Mouse (Mus musculus) left cerebral cortex, postnatal 14 days (tissue): ENCODE results near the gene Hsp90aa1. TPM values are rescaled to one million over a fixed set of nuclear protein-coding genes. Genes with fewer than 3 reads are reported as not detected.
"Not testable (repeated sequence)": the region's sequence is repeated elsewhere in the genome, so short reads cannot be mapped to it uniquely, and the experiment has no call there.

Experiments
- DNase-seq, 2 experiments: peaks; one replicate each; pipeline ENCODE4 v3.0.0; 2021 to 2022; ENCODE audit warnings: low spot score in 2 of 2, mixed read lengths in 1 of 2
- intact Hi-C: fragments of 180-260 bp; cut with DNase I; formaldehyde crosslinking; loops from one replicate; pipeline ENCODE4 v1.15.1; 2025
- long read RNA-seq, 2 experiments: library from polyadenylated mRNA; stranded (forward); transcript quantifications; one replicate each; pipeline ENCODE4 v2.0.0; 2021
- total RNA-seq, 2 experiments: library from RNA; stranded (reverse); gene quantifications; 2 replicates each; pipeline ENCODE4 v1.2.3; 2021

Hsp90aa1 gene
- 100 to 1,000 TPM; 953 to 962 TPM for total RNA-seq
- long read RNA-seq, experiment 1, transcript Hsp90aa1-202 (11 exons, 3,281 nt), result major isoform, 484 of 692 reads
- long read RNA-seq, experiment 1, partial matches to known transcripts, result 135 of 692 reads
- long read RNA-seq, experiment 1, other reads (novel, unspliced or antisense), result 70 of 692 reads
- long read RNA-seq, experiment 2, transcript Hsp90aa1-202 (11 exons, 3,281 nt), result major isoform, 347 of 506 reads
- long read RNA-seq, experiment 2, partial matches to known transcripts, result 124 of 506 reads
- long read RNA-seq, experiment 2, other reads (novel, unspliced or antisense), result 35 of 506 reads

DNA sequence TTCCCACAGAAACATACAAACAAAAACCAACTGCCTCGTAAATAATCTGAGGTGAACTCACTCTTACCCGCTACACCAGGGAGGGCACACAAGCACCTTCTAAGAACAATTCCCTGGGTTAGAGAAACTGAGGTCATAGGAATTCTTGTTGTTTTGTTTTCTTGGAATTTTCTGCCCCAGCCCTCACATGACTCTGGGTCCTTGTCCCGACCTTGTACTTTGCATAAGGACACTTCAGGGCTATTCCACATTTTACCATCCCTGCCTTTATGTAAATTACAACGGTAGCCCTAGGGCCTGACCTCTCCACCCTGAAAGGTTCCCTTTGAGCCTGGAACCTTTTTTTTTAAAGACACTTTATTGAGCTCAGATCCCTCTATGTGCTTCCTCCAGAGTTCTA, at the start of gene Hsp90aa1:
Gene Hsp90aa1 (minus strand): TSS at position 173 of the 400 bp plus-strand sequence.
- intact Hi-C loops, result loop anchor here (5.0 kb wide), 1 partner anchor 285 kb away; no protein-coding TSS in a partner anchor

DNA sequence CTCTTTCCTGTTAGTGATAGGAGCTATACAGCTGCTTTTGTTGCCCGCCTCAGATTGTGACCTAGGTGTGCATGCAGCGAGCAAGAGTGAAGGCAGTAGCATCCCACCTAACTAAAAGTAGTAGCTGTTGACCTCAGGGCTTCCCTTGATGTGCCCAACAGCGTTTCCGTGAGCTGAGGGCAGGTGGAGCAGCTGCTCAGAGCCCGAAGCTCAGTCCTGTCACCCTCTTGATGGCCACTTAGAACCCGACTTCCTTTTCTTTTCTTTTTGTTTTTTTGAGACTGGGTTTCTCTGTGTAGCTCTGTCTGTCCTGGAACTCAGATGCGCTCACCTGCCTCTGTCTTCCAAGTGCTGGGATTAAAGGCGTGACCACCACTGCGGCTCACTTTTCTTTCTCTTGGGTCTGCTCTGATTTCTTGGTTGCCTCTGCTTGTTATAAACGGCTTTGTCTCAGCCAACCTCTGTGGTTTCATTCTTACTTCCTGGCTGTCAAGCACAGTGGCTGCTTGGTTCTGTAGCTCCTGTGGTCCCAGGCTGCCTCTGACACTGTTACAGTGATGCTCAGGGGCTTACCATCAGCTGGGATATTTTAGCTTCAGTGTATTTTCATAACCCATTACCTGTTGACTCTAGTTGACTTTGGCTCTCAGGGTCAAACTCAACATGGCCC, 48.4 kb upstream of the Hsp90aa1 start:
- intact Hi-C loops, result no loop called here
- DNase-seq, result no peak

More for the DNA sequence above, at the start of gene Hsp90aa1:
- DNase-seq, result no peak

DNA sequence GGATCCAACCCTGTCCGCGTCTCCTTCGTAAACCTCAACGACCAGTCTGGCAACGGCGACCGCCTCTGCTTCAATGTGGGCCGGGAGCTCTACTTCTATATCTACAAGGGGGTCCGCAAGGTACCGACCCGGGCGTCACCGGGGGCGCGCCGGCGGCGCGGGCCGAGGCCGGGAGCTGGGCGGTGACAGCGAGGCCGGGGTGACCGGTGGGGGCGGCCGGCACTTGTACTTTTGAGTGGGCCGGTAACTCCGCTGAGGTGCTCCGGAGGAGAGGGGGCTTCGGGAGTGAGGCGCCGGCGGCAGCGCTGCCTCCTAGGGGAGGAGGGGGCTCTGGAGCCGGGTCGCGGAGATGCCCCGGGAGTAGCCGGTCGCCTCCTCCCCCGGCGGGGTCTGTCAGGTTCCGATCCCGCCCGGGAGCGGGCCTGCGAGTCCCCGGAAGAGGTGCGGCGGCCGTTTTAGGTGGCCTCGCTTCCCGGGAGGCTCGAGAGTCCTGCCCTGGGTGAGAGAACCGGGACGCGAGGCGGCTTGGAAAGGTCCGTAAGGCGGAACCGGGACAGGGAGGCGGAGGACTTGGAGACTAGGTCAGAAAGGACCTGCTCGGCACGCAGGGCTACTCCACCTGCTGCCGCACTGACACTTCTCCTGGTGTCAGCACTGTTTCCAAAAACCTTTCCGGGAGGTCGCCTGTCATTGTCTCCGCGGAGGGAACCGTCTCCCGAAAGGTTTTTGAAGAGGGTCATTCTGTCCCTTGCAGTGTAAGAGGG, 35.8 kb upstream of the Hsp90aa1 start:
- intact Hi-C loops, result loop anchor here (5.0 kb wide), 1 partner anchor 104 kb away; the partner anchor contains the start of gene Mok
- peak in 1 of 2 experiments; percentile 10 for DNase-seq

DNA sequence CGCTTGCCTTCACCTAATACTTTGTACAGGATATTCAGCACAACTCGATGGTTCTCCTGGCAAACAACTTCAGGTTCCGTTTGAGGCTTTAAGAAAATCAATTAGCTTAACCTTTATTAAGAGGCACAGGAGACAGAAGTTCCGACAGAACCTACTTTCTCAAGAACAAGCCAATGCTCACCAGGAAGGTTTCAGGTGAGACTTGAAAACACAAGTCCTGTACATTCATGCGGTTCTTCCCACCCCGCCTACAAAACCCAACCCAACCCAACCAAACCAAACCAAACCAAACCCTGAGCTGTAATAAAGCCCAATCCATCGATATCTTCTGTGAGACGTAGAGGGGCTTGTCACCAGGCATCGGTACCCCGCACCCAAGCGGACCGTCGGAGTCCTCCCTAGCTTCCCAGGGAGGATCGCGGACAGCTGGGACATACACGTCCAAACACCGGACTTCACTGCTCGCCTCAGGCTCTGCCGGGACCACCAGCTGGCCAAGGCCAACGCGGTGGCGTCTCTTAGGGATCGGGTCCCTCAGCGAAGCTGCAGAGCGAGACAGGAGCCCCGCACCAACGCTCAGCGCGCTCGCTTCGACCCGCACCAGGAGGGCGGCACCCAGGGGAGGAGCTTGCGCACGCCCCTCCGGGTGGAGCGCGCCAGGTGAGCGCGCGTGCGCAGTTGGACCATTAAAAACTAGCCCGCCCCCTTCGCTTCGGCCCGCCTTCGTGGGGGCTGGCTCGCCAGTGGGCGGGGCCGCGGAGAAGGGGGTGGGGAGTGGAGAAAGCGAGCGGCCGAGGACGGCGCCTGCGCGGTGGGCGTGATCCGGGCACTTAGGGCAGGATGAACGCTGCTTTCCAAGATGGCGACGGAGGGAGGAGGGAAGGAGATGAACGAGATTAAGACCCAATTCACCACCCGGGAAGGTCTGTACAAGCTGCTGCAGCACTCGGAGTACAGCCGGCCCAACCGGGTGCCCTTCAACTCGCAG, 34.9 kb upstream of the Hsp90aa1 start, which contains the start of gene Wdr20:
Gene Wdr20 (plus strand): TSS at position 775 of the 988 bp plus-strand sequence.
- intact Hi-C loops, result loop anchor here (5.0 kb wide), 1 partner anchor 105 kb away; the partner anchor contains the start of gene Mok
- DNase-seq, result peak; percentile 97 to 99

DNA sequence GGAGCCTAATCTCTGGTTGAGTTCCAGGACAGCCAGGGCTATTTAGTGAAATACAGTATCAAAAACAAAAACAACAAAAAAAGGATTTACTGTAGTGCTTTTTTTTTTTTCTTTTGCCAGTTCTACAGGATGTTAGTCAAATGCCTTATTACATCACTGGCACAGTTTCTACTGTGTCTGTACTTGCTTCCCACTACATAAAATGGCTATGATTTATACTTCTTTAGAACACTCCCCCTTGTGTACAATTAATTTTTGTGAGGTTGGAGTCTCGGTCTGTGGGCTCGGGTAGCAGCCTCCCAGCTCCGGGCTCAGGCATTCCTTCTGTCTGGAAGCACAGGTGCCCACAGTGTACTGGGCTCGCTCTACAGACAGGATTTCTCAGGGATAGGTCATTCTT, 34.1 kb upstream of the Hsp90aa1 start:
- no peak for DNase-seq
- intact Hi-C loops, result loop anchor here (5.0 kb wide), 1 partner anchor 106 kb away; the partner anchor contains the start of gene Mok

DNA sequence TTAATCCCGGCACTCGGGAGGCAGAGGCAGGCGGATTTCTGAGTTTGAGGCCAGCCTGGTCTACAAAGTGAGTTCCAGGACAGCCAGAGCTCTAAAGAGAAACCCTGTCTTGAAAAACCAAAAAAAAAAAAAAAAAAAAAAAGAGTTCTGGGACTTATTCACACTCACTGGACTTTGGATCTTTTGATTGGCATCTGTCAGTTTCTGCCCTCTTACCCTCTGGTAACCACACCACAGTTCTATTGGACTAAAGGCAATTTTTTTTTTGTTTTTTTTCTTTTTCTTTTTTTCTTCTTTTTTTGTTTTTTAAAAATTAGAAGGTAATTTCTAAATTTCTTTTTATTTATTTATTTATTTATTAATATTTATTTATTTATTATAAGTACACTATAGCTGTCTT, 30.7 kb upstream of the Hsp90aa1 start:
- DNase-seq, intact Hi-C loops: not testable (repeated sequence)

DNA sequence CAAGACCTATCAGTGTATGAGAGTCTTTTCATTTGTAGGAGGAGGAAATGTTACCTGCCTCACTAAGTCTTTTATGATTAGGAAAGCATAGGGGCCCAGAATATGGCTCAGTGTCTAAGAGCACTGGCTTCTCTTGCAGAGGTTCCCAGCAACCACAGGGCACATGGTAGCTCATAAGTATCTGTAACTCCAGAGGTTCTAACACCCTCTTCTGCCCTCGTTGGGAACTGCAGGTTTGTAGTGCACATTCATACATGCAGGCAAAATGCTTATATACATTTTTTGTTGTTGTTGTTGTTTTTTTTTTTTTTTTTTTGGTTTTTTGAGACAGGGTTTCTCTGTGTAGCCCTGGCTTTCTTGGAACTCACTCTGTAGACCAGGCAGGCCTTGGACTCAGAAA, 23.9 kb upstream of the Hsp90aa1 start:
- intact Hi-C loops, result no loop called here
- DNase-seq, result no peak

DNA sequence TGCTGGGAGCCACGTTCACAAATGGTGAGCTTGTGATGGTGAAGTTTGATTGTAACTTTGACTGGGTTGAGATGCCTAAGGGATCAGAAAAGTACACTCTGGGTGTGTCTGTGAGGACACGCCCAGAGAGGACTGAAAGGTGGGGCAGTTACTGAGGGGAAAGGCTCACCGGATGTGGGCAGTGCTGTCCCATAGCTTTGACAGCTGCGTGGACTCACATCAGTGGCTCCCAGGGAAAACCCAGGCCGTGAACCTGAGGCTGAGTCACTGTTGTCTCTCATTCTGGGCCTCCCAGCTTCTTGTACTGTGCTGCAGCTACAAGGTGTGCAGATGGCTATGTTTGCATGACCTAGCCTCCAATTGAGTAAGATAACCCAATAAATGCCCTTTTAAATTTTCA, 23.0 kb upstream of the Hsp90aa1 start:
- DNase-seq, result no peak
- intact Hi-C loops, result no loop called here

DNA sequence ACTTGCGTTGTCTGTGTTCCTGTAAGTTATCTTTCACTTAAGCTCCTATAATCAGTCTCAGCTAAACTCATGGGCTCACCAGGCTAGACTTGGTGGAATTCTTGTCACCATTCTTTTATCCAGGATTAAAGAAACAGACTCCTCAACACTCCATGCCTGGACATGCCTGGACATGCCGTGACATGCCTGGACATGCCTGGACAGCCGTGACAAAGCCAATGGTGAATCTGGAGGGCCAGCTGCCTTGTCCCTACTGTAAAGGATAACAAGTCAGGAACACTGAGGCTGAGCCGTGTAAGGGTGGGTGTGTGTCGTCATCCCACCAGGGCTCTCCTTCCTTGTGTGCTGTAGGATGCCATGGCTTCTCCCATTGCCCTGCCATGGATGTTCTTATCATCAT, 22.5 kb upstream of the Hsp90aa1 start:
- no peak for DNase-seq
- intact Hi-C loops, result no loop called here

DNA sequence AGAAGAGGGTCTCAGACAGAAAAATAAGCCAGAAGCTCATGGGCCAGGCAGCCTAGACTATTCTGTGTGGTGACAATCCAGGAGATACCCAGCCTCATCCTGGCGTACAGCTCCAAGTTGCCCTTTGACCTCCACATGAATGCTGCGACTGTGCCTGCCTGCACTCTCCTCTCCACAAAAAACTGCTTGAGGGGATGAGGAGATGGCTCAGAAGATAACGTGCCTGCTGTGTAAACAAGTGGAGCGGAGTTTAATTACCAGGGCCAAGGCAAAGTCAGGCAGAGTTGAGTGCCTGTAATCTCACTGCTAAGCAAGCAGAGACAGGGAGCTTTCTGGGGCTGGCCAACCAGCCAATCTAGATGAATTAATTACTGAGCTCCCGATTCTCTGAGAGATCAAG, 13.5 kb upstream of the Hsp90aa1 start:
- intact Hi-C loops, result no loop called here
- DNase-seq, result no peak

DNA sequence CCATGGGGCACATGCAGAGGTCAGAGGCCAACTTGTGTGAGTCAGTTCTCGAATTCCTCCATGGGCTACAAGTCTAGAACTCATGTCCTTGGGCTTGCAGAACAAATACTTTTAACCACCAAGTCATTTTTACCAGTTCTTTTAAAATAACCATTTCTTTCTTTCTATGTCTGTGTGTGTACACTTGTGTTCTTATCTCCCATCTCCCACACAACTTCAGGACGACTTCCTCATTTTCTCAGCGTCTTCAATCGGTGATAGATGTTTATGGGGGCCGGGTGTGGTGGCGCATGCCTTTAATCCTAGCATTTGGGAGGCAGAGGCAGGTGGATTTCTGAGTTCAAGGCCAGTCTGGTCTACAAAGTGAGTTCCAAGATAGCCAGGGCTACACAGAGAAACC, 11.7 kb upstream of the Hsp90aa1 start:
- no peak for DNase-seq
- intact Hi-C loops, result no loop called here

DNA sequence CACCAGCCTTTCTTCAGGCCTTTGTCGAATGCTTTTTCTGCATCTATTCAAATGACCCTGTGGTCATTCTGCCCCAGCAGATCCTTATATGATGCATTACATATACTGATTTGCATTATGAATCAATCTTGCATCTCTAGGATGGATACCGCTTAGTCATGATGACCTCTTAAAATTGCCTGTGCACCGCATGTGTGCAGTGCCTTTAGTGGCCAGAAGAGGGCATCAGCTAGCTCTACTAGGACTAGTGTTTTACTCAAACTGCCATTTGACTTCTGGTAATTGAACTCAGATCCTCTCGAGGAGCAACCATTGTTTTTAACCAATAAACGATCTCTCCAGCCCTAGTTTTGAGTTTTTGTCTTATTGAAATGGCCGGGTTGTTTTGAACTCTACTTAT, 11.3 kb upstream of the Hsp90aa1 start:
- DNase-seq, result no peak
- intact Hi-C loops, result no loop called here

DNA sequence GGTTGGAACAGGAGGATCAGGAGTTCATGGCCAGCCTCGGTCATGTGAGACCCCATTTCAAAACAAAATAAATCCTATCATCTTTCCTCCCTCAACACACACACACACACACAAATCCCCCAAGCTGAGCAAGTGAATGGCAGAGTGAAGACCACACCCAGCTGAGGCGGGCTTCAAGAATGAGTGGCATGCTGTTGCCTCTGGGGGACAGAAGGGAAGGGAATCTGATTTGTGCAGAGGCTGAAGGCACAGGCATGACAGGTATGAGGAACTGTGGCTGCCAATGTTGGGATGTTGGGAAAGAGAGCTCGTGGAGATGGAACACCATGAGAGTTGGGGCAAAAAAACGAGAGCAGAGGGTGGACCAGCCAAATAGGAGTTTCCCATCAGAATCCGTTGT, 8.7 kb upstream of the Hsp90aa1 start:
- DNase-seq, result no peak
- intact Hi-C loops, result no loop called here

DNA sequence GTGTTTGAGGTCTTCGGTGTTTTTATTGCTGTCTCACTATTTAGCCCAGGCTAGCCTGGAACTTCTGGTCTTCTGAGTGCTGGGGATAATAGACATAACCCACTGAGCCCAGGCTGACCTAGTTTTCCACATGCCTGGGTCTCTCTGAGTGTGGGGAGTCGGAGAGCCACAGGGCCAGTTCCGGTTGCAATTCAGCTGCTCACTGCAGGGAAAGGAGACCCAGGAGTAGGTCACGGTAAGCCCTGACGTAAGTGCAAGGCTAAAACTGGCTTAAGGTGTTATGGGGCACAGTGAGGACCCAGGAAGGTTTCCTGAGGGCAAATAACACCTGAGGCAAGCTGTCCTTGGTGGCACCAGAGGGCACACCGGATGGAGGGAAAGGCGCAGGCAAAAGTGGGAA, 4.9 kb upstream of the Hsp90aa1 start:
- DNase-seq, result no peak
- intact Hi-C loops, result no loop called here

DNA sequence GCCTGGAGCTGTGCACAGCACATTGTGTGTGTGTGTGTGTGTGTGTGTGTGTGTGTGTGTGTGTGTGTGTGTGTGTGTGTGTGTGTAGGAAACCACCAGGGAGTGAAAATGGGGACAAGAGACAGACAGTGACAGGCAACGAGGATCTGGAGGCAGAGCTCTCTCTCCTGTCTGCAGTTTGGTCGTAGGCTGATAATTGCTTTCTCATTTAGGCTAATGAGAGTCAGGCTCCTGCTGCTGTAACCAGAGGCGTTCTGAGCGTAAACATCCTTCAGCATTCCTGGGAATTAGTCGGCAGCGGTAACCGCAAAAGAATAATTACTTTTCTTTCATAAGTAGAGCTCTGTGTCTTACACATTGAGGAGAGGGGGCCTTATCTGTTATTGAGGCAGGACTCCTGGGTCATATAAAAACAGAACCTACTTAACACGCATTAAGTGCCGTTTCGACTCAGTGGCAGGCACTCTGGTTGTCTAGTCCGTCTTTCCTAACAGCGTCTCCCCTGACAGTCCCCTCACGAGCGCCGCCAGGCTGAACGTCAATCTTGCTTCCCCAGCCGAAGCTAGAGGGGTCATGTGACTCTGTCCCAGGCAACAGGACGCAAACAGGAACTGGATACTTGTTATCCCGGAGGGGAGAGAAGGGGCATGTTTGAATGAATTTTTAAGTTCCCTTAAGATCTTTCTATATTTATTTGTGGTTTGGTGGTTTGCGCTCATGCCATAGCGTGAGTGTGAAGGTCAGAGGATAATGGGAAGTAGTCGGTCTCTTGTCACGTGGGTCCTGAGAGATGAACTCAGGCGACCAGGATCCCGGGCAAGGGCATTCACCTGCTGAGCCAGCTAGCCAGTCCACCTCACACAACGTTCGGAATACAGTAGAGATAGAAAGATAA, 4.1 kb upstream of the Hsp90aa1 start:
- DNase-seq, result peak in 1 of 2 experiments; percentile 23

DNA sequence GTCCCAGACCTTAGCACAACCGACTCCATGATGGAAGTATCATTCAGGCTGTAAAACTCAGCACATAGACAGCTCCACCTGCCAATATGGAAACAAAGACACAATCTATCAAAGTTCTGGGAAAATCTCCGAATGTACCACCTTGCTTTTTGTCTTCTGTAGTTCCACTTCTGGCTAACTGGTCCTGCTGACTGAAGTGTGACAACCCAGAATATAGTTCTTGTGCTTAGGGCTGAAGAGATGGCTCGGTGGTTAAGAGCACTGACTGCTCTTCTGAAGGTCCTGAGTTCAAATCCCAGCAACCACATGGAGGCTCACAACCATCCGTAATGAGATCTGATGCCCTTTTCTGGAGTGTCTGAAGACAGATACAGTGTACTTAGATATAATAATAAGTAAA, 2.9 kb upstream of the Hsp90aa1 start:
- intact Hi-C loops, DNase-seq: not testable (repeated sequence)

More for the DNA sequence above, 4.1 kb upstream of the Hsp90aa1 start:
- intact Hi-C loops, result no loop called here

DNA sequence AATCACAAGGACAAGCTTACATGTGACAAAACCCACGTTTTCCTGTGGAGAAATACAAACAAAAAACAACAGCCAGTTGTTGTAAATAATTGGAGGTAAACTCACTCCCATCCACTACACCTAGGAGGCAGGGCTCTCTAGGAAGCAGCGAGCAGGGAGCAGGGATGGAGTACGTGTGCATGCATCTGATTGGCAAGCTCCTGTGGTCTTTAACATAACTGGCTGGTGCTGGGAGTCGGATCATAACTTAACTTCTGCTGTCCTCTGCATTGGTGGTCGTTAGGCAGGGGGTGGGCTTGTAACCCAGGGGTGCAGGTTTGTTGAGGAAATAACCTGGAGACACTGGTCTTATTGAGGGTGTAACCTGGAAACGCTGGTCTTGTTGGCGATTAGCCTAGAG, 1.2 kb upstream of the Hsp90aa1 start:
- intact Hi-C loops, result loop anchor here (5.0 kb wide), 1 partner anchor 286 kb away; no protein-coding TSS in a partner anchor
- no peak for DNase-seq

DNA sequence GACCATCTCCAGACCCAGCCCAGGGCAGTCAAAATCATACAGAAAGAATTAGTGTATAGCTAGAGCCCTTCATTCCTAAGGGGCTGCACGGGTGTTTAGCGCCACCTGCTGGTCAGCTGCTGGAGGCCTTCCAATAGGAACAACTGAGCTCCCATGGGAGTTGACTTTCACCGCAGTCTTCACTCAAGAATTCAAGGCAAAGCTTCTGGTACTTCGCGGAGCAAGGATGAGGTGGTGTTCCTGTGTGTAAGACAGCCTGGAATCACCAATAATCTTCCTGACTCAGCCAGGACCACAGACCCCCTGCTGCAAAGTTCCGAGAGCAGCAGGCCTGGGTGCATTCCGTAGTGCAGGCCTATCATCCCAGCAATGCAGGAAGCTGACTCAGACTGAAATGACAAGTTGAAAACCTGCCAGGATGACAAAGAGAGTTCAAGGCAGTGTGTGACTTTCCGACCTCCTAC, 512 bp upstream of the Hsp90aa1 start:
- peak; percentile 83 to 89 for DNase-seq
- intact Hi-C loops, result loop anchor here (5.0 kb wide), 1 partner anchor 286 kb away; no protein-coding TSS in a partner anchor
